Mouse (Mus musculus) MEL (cell line): ENCODE data around the gene Ranbp3l. TPM values are rescaled to one million over a fixed set of nuclear protein-coding genes. Genes with fewer than 3 reads are reported as not detected.

Experiments used
- DNase-seq: peaks from one replicate; pipeline ENCODE4 v3.0.0; 2011; ENCODE audit warnings: low read depth, low spot score
- H3K27ac ChIP-seq: 2 replicates; pipeline ENCODE4 v1.5.1; 2012; ENCODE audit warnings: low read depth, mild to moderate bottlenecking, control low read depth, low read length, moderate library complexity; ENCODE audit not compliant: control insufficient read depth
- H3K27me3 ChIP-seq, 2 experiments: fragments of 150-350 bp in 1 of 2; sonication (generic) in 1 of 2; 2 replicates each; pipeline ENCODE4 v1.6.1; 2012; ENCODE audit warnings: low read length in 2 of 2, mild to moderate bottlenecking in 2 of 2, improper control_type of control experiment in 1 of 2, moderate library complexity in 1 of 2; ENCODE audit not compliant: insufficient read depth in 2 of 2, control insufficient read depth in 1 of 2
- H3K36me3 ChIP-seq, 2 experiments: 2 replicates each; pipeline ENCODE4 v1.6.1; 2012 to 2014; ENCODE audit warnings: low read length in 2 of 2, improper control_type of control experiment in 1 of 2, inconsistent platforms in 1 of 2, mild to moderate bottlenecking in 1 of 2; ENCODE audit not compliant: insufficient read depth in 2 of 2, control insufficient read depth in 1 of 2
- H3K4me1 ChIP-seq, 2 experiments: fragments of 150-350 bp in 1 of 2; sonication (generic) in 1 of 2; 2 replicates each; pipeline ENCODE4 v1.6.1; 2012; ENCODE audit warnings: low read length in 2 of 2, improper control_type of control experiment in 1 of 2, mild to moderate bottlenecking in 1 of 2; ENCODE audit not compliant: insufficient read depth in 2 of 2, control insufficient read depth in 1 of 2
- H3K4me3 ChIP-seq, 2 experiments: fragments of 150-350 bp in 1 of 2; sonication (generic) in 1 of 2; 2 replicates each; pipeline ENCODE4 v1.5.1; 2012; ENCODE audit warnings: low read depth in 2 of 2, low read length in 2 of 2, mild to moderate bottlenecking in 2 of 2, moderate library complexity in 2 of 2, control low read depth in 1 of 2, improper control_type of control experiment in 1 of 2; ENCODE audit not compliant: control insufficient read depth in 1 of 2, insufficient read depth in 1 of 2
- H3K79me2 ChIP-seq: 2 replicates; pipeline ENCODE4 v1.6.1; 2012; ENCODE audit warnings: mild to moderate bottlenecking, low read length, moderate library complexity; ENCODE audit not compliant: control insufficient read depth, poor library complexity, insufficient read depth
- H3K9ac ChIP-seq: 2 replicates; pipeline ENCODE4 v1.6.1; 2012; ENCODE audit warnings: low read depth, mild to moderate bottlenecking, control low read depth, low read length, moderate library complexity; ENCODE audit not compliant: control insufficient read depth, poor library complexity, severe bottlenecking
- H3K9me3 ChIP-seq: fragments of 150-350 bp; sonication (generic); replicated peaks from 2 replicates; pipeline ENCODE4 v1.6.1; 2012; ENCODE audit warnings: mild to moderate bottlenecking, low read length, improper control_type of control experiment, moderate library complexity; ENCODE audit not compliant: insufficient read depth
- BHLHE40 ChIP-seq: IDR thresholded peaks from 2 replicates; pipeline ENCODE4 v1.6.1; 2012; ENCODE audit warnings: low read depth, mild to moderate bottlenecking, inconsistent platforms, low read length, improper control_type of control experiment, borderline replicate concordance
- CHD1 ChIP-seq: IDR thresholded peaks from 2 replicates; pipeline ENCODE4 v1.6.1; 2012; ENCODE audit warnings: low read depth, mild to moderate bottlenecking, inconsistent platforms, low read length, improper control_type of control experiment
- CHD2 ChIP-seq: IDR thresholded peaks from 2 replicates; pipeline ENCODE4 v1.6.1; 2011; ENCODE audit warnings: low read length, improper control_type of control experiment
- CTCF ChIP-seq, 3 experiments: IDR thresholded peaks in 2 of 3; conservative IDR thresholded peaks in 1 of 3; 2 replicates each; pipeline ENCODE4 v1.5.1; 2011 to 2012; ENCODE audit warnings: low read length in 3 of 3, low read depth in 2 of 3, mild to moderate bottlenecking in 2 of 3, improper control_type of control experiment in 1 of 3, inconsistent platforms in 1 of 3, mixed read lengths in 1 of 3, moderate library complexity in 1 of 3; ENCODE audit not compliant: control insufficient read depth in 1 of 3, insufficient read depth in 1 of 3, poor library complexity in 1 of 3, severe bottlenecking in 1 of 3
- E2F4 ChIP-seq: IDR thresholded peaks from 2 replicates; pipeline ENCODE4 v1.6.1; 2011; ENCODE audit warnings: low read depth, low read length, improper control_type of control experiment, borderline replicate concordance
- ELF1 ChIP-seq: IDR thresholded peaks from 2 replicates; pipeline ENCODE4 v1.6.1; 2014; ENCODE audit warnings: low read depth, mild to moderate bottlenecking, inconsistent platforms, low read length, improper control_type of control experiment, moderate library complexity
- EP300 ChIP-seq, 2 experiments: IDR thresholded peaks; 2 replicates each; pipeline ENCODE4 v1.6.1; 2011; ENCODE audit warnings: improper control_type of control experiment in 2 of 2, low read length in 2 of 2, low read depth in 1 of 2, mild to moderate bottlenecking in 1 of 2
- ETS1 ChIP-seq: IDR thresholded peaks from 2 replicates; pipeline ENCODE4 v1.6.1; 2012; ENCODE audit warnings: low read depth, mild to moderate bottlenecking, inconsistent platforms, low read length, improper control_type of control experiment, moderate library complexity
- GABPA ChIP-seq: IDR thresholded peaks from 2 replicates; pipeline ENCODE4 v1.6.1; 2012; ENCODE audit warnings: low read depth, mild to moderate bottlenecking, inconsistent platforms, low read length, improper control_type of control experiment, moderate library complexity
- GATA1 ChIP-seq: IDR thresholded peaks from 2 replicates; pipeline ENCODE4 v1.6.1; 2011; ENCODE audit warnings: low read depth, low read length, improper control_type of control experiment
- HCFC1 ChIP-seq: IDR thresholded peaks from 2 replicates; pipeline ENCODE4 v1.6.1; 2012; ENCODE audit warnings: low read depth, mild to moderate bottlenecking, inconsistent platforms, low read length, improper control_type of control experiment, moderate library complexity
- JUND ChIP-seq: IDR thresholded peaks from 2 replicates; pipeline ENCODE4 v1.6.1; 2011; ENCODE audit warnings: low read depth, mild to moderate bottlenecking, improper control_type of control experiment, low read length
- KAT2A ChIP-seq: conservative IDR thresholded peaks from 2 replicates; pipeline ENCODE4 v1.6.1; 2012; ENCODE audit warnings: low read depth, low read length, improper control_type of control experiment, inconsistent platforms
- MAFK ChIP-seq: IDR thresholded peaks from 2 replicates; pipeline ENCODE4 v1.6.1; 2011; ENCODE audit warnings: low read depth, mild to moderate bottlenecking, low read length, improper control_type of control experiment, borderline replicate concordance
- MAX ChIP-seq: IDR thresholded peaks from 2 replicates; pipeline ENCODE4 v1.6.1; 2011; ENCODE audit warnings: low read length, improper control_type of control experiment
- MAZ ChIP-seq: IDR thresholded peaks from 2 replicates; pipeline ENCODE4 v1.6.1; 2012; ENCODE audit warnings: low read depth, mild to moderate bottlenecking, inconsistent platforms, low read length, improper control_type of control experiment
- MEF2A ChIP-seq: IDR thresholded peaks from 2 replicates; pipeline ENCODE4 v1.6.1; 2014; ENCODE audit warnings: low read depth, mild to moderate bottlenecking, inconsistent platforms, low read length, improper control_type of control experiment; ENCODE audit not compliant: poor library complexity, insufficient replicate concordance, severe bottlenecking; ENCODE audit errors: extremely low read depth
- MXI1 ChIP-seq: IDR thresholded peaks from 2 replicates; pipeline ENCODE4 v1.6.1; 2011; ENCODE audit warnings: mild to moderate bottlenecking, low read depth, low read length, improper control_type of control experiment
- MYB ChIP-seq: IDR thresholded peaks from 2 replicates; pipeline ENCODE4 v1.6.1; 2011; ENCODE audit warnings: mild to moderate bottlenecking, low read depth, low read length, improper control_type of control experiment
- MYC ChIP-seq: IDR thresholded peaks from 2 replicates; pipeline ENCODE4 v1.6.1; 2011; ENCODE audit warnings: low read depth, mild to moderate bottlenecking, low read length, improper control_type of control experiment, moderate library complexity
- NELFE ChIP-seq: IDR thresholded peaks from 2 replicates; pipeline ENCODE4 v1.6.1; 2011; ENCODE audit warnings: low read depth, low read length, improper control_type of control experiment
- NRF1 ChIP-seq: IDR thresholded peaks from 2 replicates; pipeline ENCODE4 v1.6.1; 2014; ENCODE audit warnings: low read depth, mild to moderate bottlenecking, inconsistent platforms, low read length, improper control_type of control experiment, moderate library complexity; ENCODE audit not compliant: poor library complexity, insufficient read depth, severe bottlenecking
- POLR2A ChIP-seq, 2 experiments: IDR thresholded peaks; 2 replicates each; pipeline ENCODE4 v1.6.1; 2011 to 2012; ENCODE audit warnings: low read length in 2 of 2, mild to moderate bottlenecking in 2 of 2, control low read depth in 1 of 2, improper control_type of control experiment in 1 of 2, low read depth in 1 of 2, moderate library complexity in 1 of 2; ENCODE audit not compliant: control insufficient read depth in 1 of 2, insufficient read depth in 1 of 2, poor library complexity in 1 of 2
- POLR2AphosphoS2 ChIP-seq: IDR thresholded peaks from 2 replicates; pipeline ENCODE4 v1.6.1; 2011; ENCODE audit warnings: low read length, improper control_type of control experiment
- POLR2AphosphoS5 ChIP-seq: IDR thresholded peaks from 2 replicates; pipeline ENCODE4 v1.6.1; 2012; ENCODE audit warnings: low read depth, borderline replicate concordance, mild to moderate bottlenecking, inconsistent platforms, low read length, moderate library complexity, mixed read lengths
- RAD21 ChIP-seq: IDR thresholded peaks from 2 replicates; pipeline ENCODE4 v1.6.1; 2011; ENCODE audit warnings: mild to moderate bottlenecking, low read depth, low read length, improper control_type of control experiment
- RCOR1 ChIP-seq: IDR thresholded peaks from 2 replicates; pipeline ENCODE4 v1.6.1; 2012; ENCODE audit warnings: low read depth, mild to moderate bottlenecking, inconsistent platforms, low read length, improper control_type of control experiment
- SMC3 ChIP-seq: IDR thresholded peaks from 2 replicates; pipeline ENCODE4 v1.6.1; 2011; ENCODE audit warnings: low read depth, low read length, improper control_type of control experiment
- TAL1 ChIP-seq: IDR thresholded peaks from 2 replicates; pipeline ENCODE4 v1.6.1; 2012; ENCODE audit warnings: mild to moderate bottlenecking, inconsistent platforms, low read length, moderate library complexity, mixed read lengths
- TBP ChIP-seq: IDR thresholded peaks from 2 replicates; pipeline ENCODE4 v1.8.0; 2011; ENCODE audit warnings: low read depth, low read length, improper control_type of control experiment
- TCF12 ChIP-seq: IDR thresholded peaks from 2 replicates; pipeline ENCODE4 v1.6.1; 2014; ENCODE audit warnings: low read depth, mild to moderate bottlenecking, inconsistent platforms, low read length, improper control_type of control experiment, moderate library complexity
- UBTF ChIP-seq: IDR thresholded peaks from 2 replicates; pipeline ENCODE4 v1.6.1; 2012; ENCODE audit warnings: low read depth, mild to moderate bottlenecking, inconsistent platforms, low read length, improper control_type of control experiment, moderate library complexity, borderline replicate concordance; ENCODE audit not compliant: insufficient read depth
- USF1 ChIP-seq: IDR thresholded peaks from 2 replicates; pipeline ENCODE4 v1.6.1; 2014; ENCODE audit warnings: low read depth, mild to moderate bottlenecking, inconsistent platforms, low read length, improper control_type of control experiment, moderate library complexity
- USF2 ChIP-seq, 2 experiments: IDR thresholded peaks; 2 replicates each; pipeline ENCODE4 v1.6.1; 2011 to 2012; ENCODE audit warnings: improper control_type of control experiment in 2 of 2, low read length in 2 of 2, borderline replicate concordance in 1 of 2, inconsistent platforms in 1 of 2, low read depth in 1 of 2, mild to moderate bottlenecking in 1 of 2; ENCODE audit not compliant: insufficient read depth in 1 of 2
- ZC3H11A ChIP-seq: IDR thresholded peaks from 2 replicates; pipeline ENCODE4 v1.6.1; 2012; ENCODE audit warnings: low read depth, mild to moderate bottlenecking, inconsistent platforms, low read length, improper control_type of control experiment
- ZKSCAN1 ChIP-seq: IDR thresholded peaks from 2 replicates; pipeline ENCODE4 v1.6.1; 2012; ENCODE audit warnings: low read depth, mild to moderate bottlenecking, inconsistent platforms, low read length, improper control_type of control experiment, moderate library complexity
- ZNF384 ChIP-seq: IDR thresholded peaks from 2 replicates; pipeline ENCODE4 v1.6.1; 2012; ENCODE audit warnings: low read depth, mild to moderate bottlenecking, inconsistent platforms, low read length, improper control_type of control experiment
- polyA plus RNA-seq, 2 experiments: library from polyadenylated mRNA; stranded (reverse) in 1 of 2; unstranded in 1 of 2; fragments of >175 nt in 1 of 2; fragments of >200 nt in 1 of 2; gene quantifications; 2 replicates each; pipeline versions ENCODE4 v1.2.1 to v1.2.4; 2012; ENCODE audit warnings: low replicate concordance in 2 of 2, low read depth in 1 of 2; ENCODE audit not compliant: insufficient read length in 2 of 2, insufficient read depth in 1 of 2, missing spikeins in 1 of 2
- total RNA-seq: library from RNA; depleted of rRNA; stranded (reverse); fragments of 300-350 nt; gene quantifications from 2 replicates; pipeline ENCODE4 v1.2.3, GENCODE M21; 2012

Gene Ranbp3l
- total and polyA plus RNA-seq, 3 experiments, result 0.06 TPM; not detected in 2

- no peaks in the 10 kb centered on the region for H3K9me3 ChIP-seq
- no peak overlapping the region for H3K4me3 ChIP-seq
- peak; percentile 76 for DNase-seq
- H3K79me2 ChIP-seq, result peaks cover 1% of the 10 kb centered on the region; the same call in 1 of the 2 replicates
- H3K27me3 ChIP-seq, result no peaks in the 10 kb centered on the region
- peaks cover 33 to 72% of the 10 kb centered on the region in 2 experiments for H3K36me3 ChIP-seq
- H3K9ac ChIP-seq, result no peak overlapping the region
- peak overlapping the region; percentile 92 for H3K27ac ChIP-seq
- H3K4me1 ChIP-seq, result peaks cover 16 to 29% of the 10 kb centered on the region in 2 experiments
- TF ChIP-seq UBTF (no peak), MYB (peak; percentile 72), CHD2 (no peak), GABPA (no peak), USF1 (no peak), MAFK (peak; percentile 46; the same call in 1 of the 2 replicates), MAX (peak; percentile 62), ETS1 (peak; percentile 87), JUND (no peak), POLR2AphosphoS2 (peak; percentile 48; the same call in 1 of the 2 replicates), TAL1 (peak; percentile 42), KAT2A (peak; percentile 54; the same call in 1 of the 2 replicates), EP300 (IDR thresholded peaks at IDR 0.05; ENCODE audit: low read depth in 1 of 2, low read length in 2 of 2) (peak; percentile 90 to 92), NELFE (no peak), CTCF (IDR thresholded peaks at IDR 0.05 in 2 of 3, conservative IDR thresholded peaks at IDR 0.05 in 1 of 3; ENCODE audit: control insufficient read depth in 1 of 3, insufficient read depth in 1 of 3, low read depth in 2 of 3, low read length in 3 of 3, poor library complexity in 1 of 3, severe bottlenecking in 1 of 3) (no peak), BHLHE40 (no peak), TBP (no peak), ELF1 (no peak), MEF2A (peak; percentile 56; the same call in 1 of the 2 replicates), SMC3 (peak; percentile 14; the same call in 1 of the 2 replicates), RCOR1 (peak; percentile 77), NRF1 (no peak), MXI1 (peak; percentile 59; the same call in 1 of the 2 replicates), ZKSCAN1 (no peak), ZC3H11A (no peak), MYC (0 out of 2 replicates have a peak, but pooled peaks have one; percentile 24), E2F4 (no peak), TCF12 (peak; percentile 79), POLR2A (IDR thresholded peaks at IDR 0.05; ENCODE audit: control insufficient read depth in 1 of 2, insufficient read depth in 1 of 2, low read depth in 1 of 2, low read length in 2 of 2, poor library complexity in 1 of 2) (no peak), HCFC1 (peak; percentile 43; the same call in 1 of the 2 replicates), GATA1 (peak; percentile 76), USF2 (IDR thresholded peaks at IDR 0.05; ENCODE audit: borderline replicate concordance in 1 of 2, insufficient read depth in 1 of 2, low read depth in 1 of 2, low read length in 2 of 2) (no peak), ZNF384 (no peak), RAD21 (no peak; the same call in 1 of the 2 replicates), CHD1 (no peak), MAZ (no peak), POLR2AphosphoS5 (no peak)
Measured at GRCm38 (mm10) chr15:9090662-9091061, 122.9 kb downstream of the Ranbp3l start.
